Mouse (Mus musculus) T-helper 1 cell (primary cell): ENCODE measurements around the gene Npas3.

Experiments used
- in situ Hi-C: fragments of 300-600 bp; cut with MboI, MseI; formaldehyde crosslinking; loops from one replicate; pipeline ENCODE4 v1.15.1; 2025; ENCODE audit warnings: high pct_unique_total_duplicates

Gene Npas3

DNA sequence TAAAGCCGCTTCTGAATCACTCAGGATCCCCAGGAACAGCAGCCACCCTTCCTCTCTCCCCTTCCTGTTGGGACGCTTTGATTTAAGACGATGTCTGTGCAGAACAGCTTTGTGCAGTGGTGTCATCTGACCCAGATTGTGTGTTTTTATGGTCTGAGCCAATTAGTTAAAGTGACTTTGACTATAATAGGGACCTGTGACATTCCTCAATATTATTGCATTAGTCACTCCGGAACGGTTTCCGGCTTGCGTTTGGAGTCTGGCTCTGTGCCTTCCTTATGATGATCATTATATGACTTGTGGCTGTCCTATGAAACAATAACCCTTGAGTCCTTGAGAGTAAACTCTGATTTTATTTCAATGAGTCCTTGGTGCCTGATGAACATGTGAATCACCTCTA, 735.5 kb downstream of the Npas3 start:
- in situ Hi-C loops, result no loop called here

DNA sequence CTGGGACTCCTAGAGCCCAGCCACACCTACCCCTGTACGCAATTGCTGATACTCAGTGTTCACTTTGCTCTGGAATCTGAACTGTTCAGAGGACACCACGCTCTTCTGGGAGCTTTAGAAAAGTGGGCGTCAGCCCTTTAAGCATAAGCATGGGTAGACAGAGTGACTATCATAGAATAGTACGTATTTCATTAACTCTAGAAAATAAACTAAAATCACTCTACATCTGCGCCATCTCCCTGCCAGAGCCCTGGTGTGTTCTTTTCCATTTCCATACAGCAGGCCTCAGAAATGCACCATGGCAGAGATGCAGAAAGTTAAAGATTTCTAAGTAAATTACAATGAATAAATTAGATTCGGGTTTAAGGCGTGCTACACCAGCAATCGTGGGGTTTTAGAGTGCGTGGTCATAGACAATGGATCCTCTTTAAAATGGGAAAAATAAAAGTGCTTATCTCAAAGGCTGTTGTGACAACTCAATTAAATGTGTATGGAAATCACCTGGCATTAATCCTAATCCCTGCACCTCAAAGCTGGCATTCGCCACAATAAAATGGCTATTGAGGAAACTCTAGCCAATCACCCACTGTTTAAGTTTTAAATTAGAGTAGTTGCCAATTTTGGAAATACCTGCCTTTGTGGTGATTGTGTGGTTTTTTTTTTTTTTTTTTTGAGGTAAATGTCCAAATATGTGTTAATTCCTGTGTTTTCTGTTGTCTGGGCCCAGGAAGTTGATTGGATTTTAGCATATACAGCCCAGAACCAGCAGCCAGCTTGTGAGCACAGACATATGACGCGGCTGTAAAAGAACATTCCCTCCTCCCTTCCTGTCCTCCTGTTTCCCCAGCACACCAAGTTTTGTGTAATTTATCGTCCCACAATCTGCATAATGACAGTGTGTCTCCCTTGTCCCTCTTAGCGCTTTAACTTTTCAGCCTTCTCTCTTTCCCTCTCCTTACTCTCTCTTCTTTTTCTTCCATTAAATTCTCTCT, 737.7 kb downstream of the Npas3 start:
- in situ Hi-C loops, result no loop called here

DNA sequence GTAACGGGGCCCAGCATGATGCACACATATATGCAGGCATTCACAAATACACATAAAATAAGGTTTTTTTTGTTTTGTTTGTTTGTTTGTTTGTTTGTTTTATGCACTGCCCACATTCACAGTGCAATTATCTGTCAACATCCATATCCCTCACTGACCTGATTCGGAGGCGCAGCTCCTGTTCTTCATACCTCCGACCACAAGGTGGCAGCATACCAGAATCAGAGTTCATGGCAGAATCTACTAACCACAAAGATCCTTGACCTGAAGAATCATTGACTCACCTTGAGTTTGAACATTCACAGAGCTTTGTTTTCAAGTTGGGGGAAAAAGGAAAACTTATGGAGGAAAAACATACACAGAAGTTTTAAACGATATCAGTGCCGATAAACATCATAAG, 743.9 kb downstream of the Npas3 start:
- in situ Hi-C loops, result no loop called here

GRCm38 (mm10) chr12:53995710-53996109, 747.2 kb downstream of the Npas3 start:
- in situ Hi-C loops, result no loop called here

DNA sequence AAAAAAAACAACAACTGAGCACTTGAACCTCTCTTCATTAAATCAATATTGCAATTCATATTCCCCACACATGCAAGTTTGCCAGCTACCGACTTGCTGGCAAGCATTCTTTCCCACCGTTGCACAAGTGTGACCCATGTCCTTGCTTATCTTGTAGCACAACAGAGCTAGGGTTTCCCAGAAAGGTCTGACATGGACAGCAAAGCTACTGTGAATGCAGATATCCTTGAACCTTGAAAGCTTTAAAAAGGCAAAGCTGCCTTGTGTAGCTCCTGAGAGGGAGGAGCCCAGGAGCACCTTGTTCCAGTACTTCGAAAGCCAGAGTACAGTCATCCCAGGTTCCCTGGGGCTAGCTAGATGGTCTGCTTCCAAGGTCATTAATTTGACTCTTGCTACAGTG, 748.7 kb downstream of the Npas3 start:
- in situ Hi-C loops, result no loop called here

GRCm38 (mm10) chr12:53999647-54000637, 751.5 kb downstream of the Npas3 start:
- in situ Hi-C loops, result no loop called here

DNA sequence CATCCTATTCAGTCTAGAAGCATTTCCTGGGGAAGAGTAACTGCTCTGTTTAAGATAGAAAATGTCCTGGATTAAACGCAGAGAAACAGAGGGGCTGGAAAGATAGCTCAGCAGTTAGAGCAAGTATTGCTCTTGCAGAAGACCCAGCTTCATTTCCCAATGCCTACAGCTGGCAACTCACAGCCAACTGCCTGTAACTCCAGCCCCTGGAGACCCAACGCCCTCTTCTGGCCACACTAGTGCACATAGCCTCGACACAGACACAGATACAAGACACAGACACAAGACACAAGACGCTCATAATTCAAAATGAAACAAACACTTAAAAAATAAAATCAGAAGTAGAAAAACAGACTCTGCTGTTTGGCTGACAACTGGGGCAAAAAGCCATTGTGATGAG, 754.0 kb downstream of the Npas3 start:
- in situ Hi-C loops, result no loop called here

DNA sequence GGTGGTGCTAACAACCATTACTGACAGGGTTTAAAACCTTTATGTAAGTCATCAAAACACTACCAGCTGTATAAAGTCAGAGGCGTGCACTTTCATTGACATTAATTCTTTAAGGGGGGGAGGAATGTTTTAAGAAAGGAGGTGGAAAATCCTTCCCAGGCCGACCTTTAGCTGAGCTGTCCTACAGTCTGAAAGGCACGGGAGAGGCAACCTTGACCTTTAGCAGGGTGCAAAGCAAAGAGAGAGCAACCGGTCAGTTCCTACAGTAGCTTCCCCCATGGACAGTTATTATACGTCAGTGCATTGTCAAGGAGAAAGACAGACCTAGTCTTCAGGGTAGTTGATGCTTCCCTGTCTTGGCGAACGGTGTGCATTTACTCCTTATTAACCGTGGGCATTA, 756.1 kb downstream of the Npas3 start:
- in situ Hi-C loops, result no loop called here

DNA sequence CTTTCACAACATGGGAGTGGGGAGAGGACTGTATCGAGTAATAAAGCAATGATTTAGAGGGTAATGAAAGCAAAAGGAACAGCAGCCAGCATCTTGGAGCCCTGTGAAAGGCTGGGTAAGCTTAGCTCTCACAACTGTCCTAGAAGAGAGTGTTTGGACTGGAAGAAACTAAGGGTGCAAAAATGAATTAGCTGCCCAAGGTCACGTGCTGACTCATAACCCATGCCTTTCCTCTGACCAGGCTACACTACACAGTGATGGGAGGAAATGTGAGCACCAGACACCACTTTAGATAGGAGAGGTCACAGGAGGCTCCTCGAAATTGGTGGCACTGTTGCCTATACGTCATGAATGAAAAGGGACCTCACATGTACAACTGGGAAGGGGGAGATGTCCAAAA, 757.1 kb downstream of the Npas3 start:
- in situ Hi-C loops, result no loop called here

- in situ Hi-C loops, result no loop called here
Measured at GRCm38 (mm10) chr12:54015304-54015703, 766.8 kb downstream of the Npas3 start.

DNA sequence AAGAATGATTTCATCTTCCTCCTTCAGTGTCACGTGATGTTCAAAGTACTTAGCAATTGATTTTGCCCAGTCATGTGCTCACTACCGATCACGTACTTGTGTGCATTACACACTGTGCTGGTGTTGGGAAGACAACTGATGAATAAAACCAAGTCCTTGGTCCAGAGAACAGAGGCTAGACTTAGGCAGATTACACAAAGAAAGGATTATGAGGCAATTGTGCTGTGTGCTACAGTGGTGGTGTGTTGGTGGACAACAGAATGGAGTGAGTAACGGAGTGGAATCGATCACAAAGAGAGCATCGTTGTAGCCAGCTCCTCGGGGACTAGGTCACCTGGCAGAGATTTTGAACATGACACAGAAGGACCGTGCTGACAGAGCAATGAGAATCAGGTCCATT, 769.5 kb downstream of the Npas3 start:
- in situ Hi-C loops, result no loop called here

GRCm38 (mm10) chr12:54019979-54020378, 771.5 kb downstream of the Npas3 start:
- in situ Hi-C loops, result no loop called here

DNA sequence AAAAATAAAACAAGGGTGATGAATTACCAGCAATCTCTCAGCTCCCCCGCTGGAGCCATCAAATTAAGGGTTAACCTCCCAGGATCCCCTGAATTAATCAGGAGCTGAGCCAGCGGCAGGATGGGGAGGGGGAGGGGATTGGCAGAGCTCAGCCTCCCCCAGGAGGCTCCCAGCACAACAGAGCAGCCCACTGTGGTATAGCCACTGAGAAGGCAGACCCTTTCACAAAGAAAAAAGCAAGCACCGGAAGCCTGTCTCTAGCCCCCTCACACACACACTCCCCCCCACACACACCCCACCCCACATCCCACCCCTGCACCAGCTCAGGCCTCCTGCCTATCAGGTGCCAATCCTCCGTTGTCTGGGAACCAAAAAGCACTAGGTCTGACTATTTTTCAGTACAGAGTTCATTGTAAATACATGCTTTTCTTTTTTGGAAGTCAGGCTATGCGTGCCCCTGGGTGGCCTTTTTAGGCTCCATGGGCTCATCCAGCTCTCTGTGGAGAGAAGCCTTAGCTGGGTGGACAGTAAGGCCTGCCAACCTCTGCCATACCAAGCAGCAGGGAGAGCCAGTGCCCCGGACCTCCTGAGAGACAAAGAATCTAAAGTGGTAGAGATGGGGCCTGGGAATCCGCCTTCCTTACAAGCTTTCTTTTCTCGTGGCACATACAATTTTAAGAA, 786.3 kb downstream of the Npas3 start:
- in situ Hi-C loops, result loop anchor here (10.0 kb wide), 1 partner anchor 170 kb away; no protein-coding TSS in a partner anchor

GRCm38 (mm10) chr12:54037602-54038001, 789.1 kb downstream of the Npas3 start:
- in situ Hi-C loops, result loop anchor here (10.0 kb wide), 1 partner anchor 173 kb away; no protein-coding TSS in a partner anchor

- in situ Hi-C loops, result no loop called here
Measured at GRCm38 (mm10) chr12:54042996-54043544, 794.6 kb downstream of the Npas3 start.

GRCm38 (mm10) chr12:54044606-54045334, 796.3 kb downstream of the Npas3 start:
- in situ Hi-C loops, result no loop called here

DNA sequence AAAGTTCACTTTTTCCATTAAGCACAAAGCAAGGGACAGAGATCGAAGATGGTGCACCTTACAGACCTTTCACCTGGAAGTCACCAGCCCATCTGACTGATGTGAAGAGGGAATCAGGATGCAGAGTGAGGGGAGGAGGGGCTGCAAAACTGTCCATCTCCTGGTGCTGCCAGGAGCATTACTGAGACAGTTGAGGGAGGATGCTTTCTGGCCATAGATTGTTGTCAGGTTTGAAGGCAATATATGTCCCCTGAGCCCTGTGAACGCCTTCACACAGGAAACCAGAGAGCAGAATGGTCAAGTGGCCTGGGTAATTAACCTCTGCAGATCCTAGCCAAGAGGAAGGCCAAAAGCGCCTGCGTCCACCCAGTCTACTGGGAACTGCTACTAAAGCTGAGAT, 796.9 kb downstream of the Npas3 start:
- in situ Hi-C loops, result no loop called here

DNA sequence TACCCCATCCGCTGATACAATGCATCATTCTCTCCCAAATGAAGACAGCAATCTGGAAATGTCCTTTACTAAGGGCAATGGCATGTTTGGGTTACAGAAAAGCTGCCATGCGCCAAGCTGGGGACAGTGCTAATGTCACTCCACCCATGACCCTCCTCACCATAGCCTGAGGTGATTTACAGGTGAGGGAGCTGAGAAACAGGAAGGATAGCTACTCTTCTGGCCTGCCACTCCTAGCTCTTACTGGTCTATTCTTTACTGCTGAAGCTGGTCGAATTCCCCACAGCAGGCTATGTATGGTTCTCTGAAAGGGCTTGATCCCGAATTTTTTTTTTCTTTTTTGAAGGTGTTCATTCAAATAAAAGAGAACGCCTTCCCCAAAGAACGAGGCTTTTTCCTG, 798.3 kb downstream of the Npas3 start:
- in situ Hi-C loops, result no loop called here

DNA sequence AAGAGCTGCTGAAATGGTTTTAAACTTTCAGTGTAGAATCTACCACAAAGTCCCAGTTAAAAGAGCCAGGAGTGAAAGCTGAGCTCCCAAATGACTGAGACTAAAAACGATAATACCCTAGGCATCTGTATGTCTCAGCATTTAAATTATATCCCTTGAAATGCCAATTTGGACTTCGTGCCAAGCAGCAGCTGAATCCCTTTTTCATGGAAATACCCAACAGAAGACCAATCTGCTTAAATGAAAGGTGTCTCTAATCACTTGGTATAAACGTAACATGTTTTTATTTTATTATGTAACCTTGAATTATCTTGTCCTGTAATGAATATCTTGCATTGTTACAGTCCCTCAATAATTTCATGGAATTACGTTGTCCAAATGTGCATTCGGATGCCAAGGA, 799.6 kb downstream of the Npas3 start:
- in situ Hi-C loops, result no loop called here

GRCm38 (mm10) chr12:54049926-54050325, 801.4 kb downstream of the Npas3 start:
- in situ Hi-C loops, result no loop called here

DNA sequence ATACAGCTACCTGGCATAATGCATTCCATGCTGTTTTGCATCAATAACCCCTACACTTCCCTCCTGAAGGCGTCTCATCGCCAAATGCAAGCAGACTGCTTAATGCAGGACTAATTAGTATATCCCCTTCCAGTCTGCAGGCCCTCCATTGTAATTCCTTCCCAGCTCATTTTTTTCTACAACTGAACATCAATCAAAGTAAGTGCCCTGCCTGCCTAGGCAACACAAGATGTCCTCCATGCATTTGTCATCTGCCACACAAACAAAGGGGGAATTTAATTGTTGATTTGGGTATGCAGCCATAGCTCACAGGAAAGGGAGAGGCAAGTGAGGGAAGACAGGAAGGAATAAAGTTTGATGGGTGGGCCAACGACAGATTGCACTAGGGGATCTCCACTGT, 804.5 kb downstream of the Npas3 start:
- in situ Hi-C loops, result no loop called here
